Mouse (Mus musculus): ENCODE data around the gene Trim31. TPM values are rescaled to one million over a fixed set of nuclear protein-coding genes. Genes with fewer than 3 reads are reported as not detected.
"Not testable (repeated sequence)": the region's sequence is repeated elsewhere in the genome, so short reads cannot be mapped to it uniquely, and the experiment has no call there.

The Trim31 gene
- polyA plus RNA-seq, 1 experiment from 2014 or later, result not detected

DNA sequence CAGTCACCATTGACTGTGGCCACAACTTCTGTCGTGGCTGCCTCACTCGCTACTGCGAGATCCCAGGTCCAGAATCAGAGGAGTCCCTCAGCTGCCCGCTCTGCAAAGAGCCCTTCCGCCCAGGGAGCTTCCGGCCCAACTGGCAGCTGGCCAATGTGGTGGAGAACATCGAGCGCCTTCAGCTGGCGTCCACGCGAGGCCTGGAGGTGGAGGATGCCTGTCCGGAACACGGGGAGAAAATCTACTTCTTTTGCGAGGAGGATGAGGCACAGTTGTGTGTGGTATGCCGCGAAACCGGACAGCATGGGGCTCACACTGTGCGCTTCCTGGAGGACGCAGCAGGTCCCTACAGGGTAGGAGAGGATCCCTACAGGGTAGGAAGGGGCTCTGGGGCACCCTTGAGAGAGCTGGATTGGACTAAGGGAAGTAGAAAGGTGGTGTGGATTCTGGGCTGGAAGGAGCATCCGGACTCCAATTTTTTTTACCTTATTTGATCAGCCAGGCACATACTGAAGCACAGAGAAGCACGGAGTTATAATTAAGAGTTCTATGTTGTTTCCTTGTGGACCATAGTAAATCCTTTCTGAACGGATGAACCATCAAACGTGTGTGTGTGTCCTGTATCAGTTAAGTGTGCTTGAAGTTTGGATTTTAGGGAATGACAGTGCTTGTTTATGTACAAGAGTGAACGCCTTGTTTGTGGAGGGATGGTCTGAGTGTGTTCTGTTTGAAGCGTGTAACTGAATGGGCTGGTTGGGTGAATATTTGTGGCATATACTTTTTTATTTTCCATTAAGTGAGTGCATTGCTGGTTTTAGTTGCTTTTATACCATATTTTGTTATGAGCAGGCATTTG is 27.7 kb upstream of the Trim31 start:
- Histone ChIP-seq H3K9me3 (no peaks in the 10 kb centered on the region), H3K4me3 (no peak overlapping the region), H3K9ac (peak overlapping the region; percentile 14; the same call in 1 of the 2 replicates), H3K4me2 (replicated peaks) (no peak overlapping the region), H3K27ac (no peak overlapping the region), H3K4me1 (no peaks in the 10 kb centered on the region), H3K36me3 (no peaks in the 10 kb centered on the region), H3K27me3 (peaks cover 35% of the 10 kb centered on the region)
- WGBS, result 75% methylated on average over 25 of the region's 25 CpGs
- ATAC-seq (ENCODE audit: low FRiP score, low read depth), result no peak

DNA sequence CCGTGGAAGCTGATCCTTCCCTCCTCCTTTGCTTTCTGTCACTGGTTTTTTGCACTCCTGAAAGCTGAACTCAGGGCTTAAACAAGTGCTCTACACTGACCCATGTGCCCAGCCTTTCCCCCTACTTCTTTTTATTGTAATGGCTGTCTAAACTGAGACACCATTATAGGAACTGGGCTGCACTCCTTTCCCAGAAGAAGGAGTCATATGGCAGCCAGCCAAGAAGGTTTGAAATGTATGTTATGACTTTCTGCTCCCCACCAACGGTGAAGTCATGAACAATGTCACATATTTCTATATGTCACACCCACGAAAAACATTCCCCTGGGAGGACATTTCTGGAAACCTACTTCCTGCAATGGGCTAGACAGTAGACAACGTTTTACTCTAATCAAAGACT is 23.3 kb upstream of the Trim31 start:
- no peak for ATAC-seq (ENCODE audit: low FRiP score, low read depth)
- peaks cover 3% of the 10 kb centered on the region; the same call in 1 of the 2 replicates for H3K27me3 ChIP-seq
- no peak overlapping the region for H3K4me2 ChIP-seq (replicated peaks)
- H3K9ac ChIP-seq, result no peak overlapping the region
- H3K4me1 ChIP-seq, result no peaks in the 10 kb centered on the region
- no peak overlapping the region for H3K4me3 ChIP-seq
- no peaks in the 10 kb centered on the region for H3K36me3 ChIP-seq
- no peak overlapping the region for H3K27ac ChIP-seq
- WGBS, result 63% methylated on average over 4 of the region's 4 CpGs
- H3K9me3 ChIP-seq, result no peaks in the 10 kb centered on the region

DNA sequence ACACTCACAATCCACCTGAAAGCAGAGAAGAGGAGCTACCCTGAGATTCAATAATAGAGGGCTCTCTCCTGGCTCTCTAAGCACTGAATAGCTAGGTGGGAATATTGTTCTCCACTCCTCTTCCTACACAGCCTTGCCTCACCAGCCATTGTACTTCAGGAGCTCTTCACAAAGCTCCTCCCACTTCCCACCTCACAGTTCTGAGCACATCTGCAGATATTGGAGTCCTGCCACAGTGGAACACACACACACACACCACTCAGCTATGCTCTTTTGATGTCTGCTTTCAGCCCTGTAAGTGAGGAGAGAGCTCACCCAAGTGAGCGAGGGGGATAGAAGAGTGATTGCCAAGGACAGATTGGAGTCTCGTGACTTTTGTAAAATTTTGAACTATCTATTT is 14.6 kb upstream of the Trim31 start:
- no peaks in the 10 kb centered on the region for H3K9me3 ChIP-seq

DNA sequence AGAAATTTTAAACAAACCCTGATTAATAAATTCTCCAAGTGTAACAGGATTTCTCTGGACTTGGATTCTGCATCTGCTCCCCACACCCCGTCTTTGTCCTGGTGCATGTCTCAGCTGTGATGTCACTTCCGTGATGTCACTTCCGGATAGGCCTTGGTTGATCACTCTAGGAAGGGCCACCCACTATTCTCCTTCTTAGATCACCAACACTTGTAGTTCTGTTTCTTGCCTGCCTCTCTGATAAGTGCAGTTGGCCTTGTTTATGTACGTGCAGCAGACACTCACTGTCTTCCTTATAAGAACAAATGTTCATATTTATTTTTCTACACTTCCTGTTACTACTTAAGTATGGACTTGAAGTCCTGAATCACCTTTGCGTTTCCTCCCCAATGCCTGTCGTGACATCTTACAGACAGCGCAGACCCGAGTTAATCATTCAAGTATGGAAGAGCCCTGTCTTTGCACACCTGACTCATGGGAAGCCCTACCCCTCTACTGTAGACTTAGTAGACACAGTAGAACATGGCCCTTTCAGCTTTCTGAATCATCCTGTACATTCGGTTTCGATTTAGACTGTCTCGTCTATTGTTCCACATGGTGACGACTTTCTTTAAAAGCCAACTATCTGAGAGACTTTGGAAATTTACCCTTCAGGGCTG is 12.7 kb upstream of the Trim31 start:
- 90% methylated on average over 12 of the region's 12 CpGs for WGBS

More for the DNA sequence above, 14.6 kb upstream of the Trim31 start:
- Histone ChIP-seq H3K4me1 (no peaks in the 10 kb centered on the region), H3K4me3 (no peak overlapping the region), H3K4me2 (replicated peaks) (no peak overlapping the region), H3K9ac (no peak overlapping the region), H3K36me3 (no peaks in the 10 kb centered on the region), H3K27me3 (no peaks in the 10 kb centered on the region), H3K27ac (no peak overlapping the region)
- 64% methylated on average over 2 of the region's 2 CpGs for WGBS
- no peak for ATAC-seq (ENCODE audit: low FRiP score, low read depth)

DNA sequence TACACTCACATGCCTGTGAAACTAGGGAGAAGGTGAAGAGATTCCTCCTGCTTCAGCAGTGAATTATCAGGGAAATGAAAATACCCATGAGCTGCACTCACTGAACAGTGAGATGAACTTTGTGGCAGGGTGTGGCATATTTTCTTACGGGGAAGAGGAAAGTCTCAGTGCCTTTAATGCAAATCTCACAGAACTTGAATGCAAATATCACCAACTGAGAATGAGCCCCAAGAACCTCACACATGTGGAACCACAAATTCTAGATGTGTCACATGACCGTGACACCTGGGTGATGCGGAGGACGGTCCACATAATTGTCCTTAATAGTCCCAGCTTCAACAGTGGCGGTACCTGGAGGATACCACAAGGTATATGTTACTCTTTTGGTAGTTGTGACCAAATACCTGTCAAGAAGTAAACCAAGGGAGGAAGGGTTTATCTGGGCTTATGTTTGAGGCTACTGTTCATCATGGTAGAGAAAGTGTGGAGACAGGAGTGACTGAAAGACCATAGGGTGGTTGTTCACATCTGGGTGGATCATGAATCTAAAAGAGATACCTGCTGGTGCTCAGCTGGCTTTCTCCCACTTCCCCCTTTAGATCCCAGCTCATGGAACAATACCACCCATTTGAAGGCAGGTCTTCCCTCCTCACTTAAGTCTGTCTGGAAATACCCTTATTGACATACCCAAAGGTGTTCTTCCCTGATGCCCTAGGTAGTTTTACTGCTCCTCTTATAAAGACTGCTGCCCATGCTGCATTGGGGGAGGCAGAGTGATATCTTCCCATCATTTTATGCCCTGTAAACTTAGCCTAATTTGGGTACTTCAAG is 7.6 kb upstream of the Trim31 start, which contains the start of gene Trim40:
Trim40 (minus strand) TSS at position 51 of the 831 bp plus-strand sequence.
- no peak for ATAC-seq (ENCODE audit: low FRiP score, low read depth)
- Histone ChIP-seq H3K36me3 (no peaks in the 10 kb centered on the region), H3K4me2 (replicated peaks) (no peak within 1 kb of the TSS), H3K4me1 (no peaks in the 10 kb centered on the region), H3K4me3 (no peak within 1 kb of the TSS), H3K9ac (no peak within 1 kb of the TSS), H3K27me3 (0 out of 2 replicates have a peak, but pooled peaks cover 8% of the 10 kb centered on the region), H3K27ac (no peak within 1 kb of the TSS), H3K9me3 (no peaks in the 10 kb centered on the region)
- WGBS, result 83% methylated on average over 5 of the region's 5 CpGs

More for the DNA sequence above, 12.7 kb upstream of the Trim31 start:
- no peak overlapping the region for H3K4me2 ChIP-seq (replicated peaks)
- no peaks in the 10 kb centered on the region for H3K4me1 ChIP-seq
- H3K9ac ChIP-seq, result no peak overlapping the region
- H3K36me3 ChIP-seq, result no peaks in the 10 kb centered on the region
- H3K27me3 ChIP-seq, result no peaks in the 10 kb centered on the region
- H3K4me3 ChIP-seq, result no peak overlapping the region
- H3K27ac ChIP-seq, result no peak overlapping the region
- ATAC-seq (ENCODE audit: low FRiP score, low read depth), result no peak
- H3K9me3 ChIP-seq, result no peaks in the 10 kb centered on the region

DNA sequence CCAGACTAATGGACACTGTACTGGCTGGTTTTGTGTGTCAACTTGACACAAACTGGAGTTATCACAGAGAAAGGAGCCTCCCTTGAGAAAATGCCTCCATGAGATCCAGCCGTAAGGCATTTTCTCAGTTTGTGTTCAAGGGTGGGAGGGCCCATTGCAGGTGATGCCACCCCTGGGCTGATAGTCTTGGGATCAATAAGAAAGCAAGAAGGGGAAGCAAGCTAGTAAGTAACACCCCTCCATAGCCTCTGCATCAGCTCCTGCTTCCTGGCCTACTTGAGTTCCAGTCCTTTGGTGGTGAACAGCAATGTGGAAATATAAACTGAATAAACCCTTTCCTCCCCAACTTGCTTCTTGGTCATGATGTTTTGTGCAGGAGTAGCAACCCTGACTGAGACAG is 6.4 kb upstream of the Trim31 start:
- not testable (repeated sequence) for H3K9me3 ChIP-seq; H3K4me2 ChIP-seq (replicated peaks)
- 89% methylated on average over 1 of the region's 1 CpGs for WGBS

DNA sequence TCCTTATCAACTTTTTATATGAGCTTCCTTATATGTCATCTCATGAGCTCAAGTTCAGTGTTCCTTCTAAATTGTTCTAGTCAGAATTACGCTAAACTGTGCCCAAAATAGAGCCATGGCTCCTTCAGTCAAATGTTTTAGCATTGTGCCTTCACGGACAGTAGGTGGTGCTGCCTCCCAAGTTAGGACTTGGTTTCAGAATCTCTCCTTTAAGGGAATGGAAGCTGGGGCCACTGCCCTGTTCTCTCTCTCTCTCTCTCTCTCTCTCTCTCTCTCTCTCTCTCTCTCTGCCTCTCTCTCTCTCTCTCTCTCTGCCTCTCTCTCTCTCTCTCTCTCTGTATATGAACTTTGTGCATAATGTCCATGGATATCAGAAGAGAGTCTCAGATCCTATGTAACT is 5.6 kb upstream of the Trim31 start:
- Histone ChIP-seq H3K4me2 (replicated peaks) (no peak overlapping the region), H3K27me3 (0 out of 2 replicates have a peak, but pooled peaks cover 8% of the 10 kb centered on the region), H3K4me3 (no peak overlapping the region), H3K27ac (no peak overlapping the region), H3K9me3 (no peaks in the 10 kb centered on the region), H3K4me1 (no peaks in the 10 kb centered on the region), H3K36me3 (no peaks in the 10 kb centered on the region), H3K9ac (no peak overlapping the region)
- WGBS, result 11% methylated on average over 2 of the region's 2 CpGs
- peak; percentile 57; the same call in 1 of the 2 replicates for ATAC-seq (ENCODE audit: low FRiP score, low read depth)

More for the DNA sequence above, 6.4 kb upstream of the Trim31 start:
- H3K4me1 ChIP-seq; H3K27ac ChIP-seq; H3K36me3 ChIP-seq; H3K9ac ChIP-seq; H3K27me3 ChIP-seq; H3K4me3 ChIP-seq; ATAC-seq (ENCODE audit: low FRiP score, low read depth): not testable (repeated sequence)

DNA sequence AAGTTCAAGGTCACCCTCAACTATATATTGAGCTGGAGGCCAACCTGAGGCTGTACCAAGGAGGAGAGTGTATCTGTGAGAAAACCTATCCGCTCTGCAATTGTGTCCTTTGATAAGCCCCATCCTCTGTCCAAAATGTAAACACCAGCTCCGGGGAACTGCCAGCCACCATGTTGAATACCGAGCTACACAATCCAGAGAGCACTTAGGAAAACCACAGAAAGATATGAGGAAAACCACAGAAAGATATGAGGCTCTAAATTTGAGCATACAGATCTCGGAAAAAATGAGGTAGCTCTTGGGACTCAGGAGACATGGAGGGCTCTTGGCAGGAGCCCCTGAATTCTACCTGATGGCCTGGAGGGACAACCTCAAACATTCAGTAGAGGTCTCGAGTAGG is 4.5 kb upstream of the Trim31 start:
- H3K27ac ChIP-seq, result no peak overlapping the region
- 71% methylated on average over 5 of the region's 5 CpGs for WGBS
- 0 out of 2 replicates have a peak, but pooled peaks cover 8% of the 10 kb centered on the region for H3K27me3 ChIP-seq
- H3K4me3 ChIP-seq, result no peak overlapping the region
- H3K36me3 ChIP-seq, result no peaks in the 10 kb centered on the region
- no peak overlapping the region for H3K9ac ChIP-seq
- no peaks in the 10 kb centered on the region for H3K4me1 ChIP-seq
- no peak overlapping the region for H3K4me2 ChIP-seq (replicated peaks)
- H3K9me3 ChIP-seq, result no peaks in the 10 kb centered on the region
- no peak for ATAC-seq (ENCODE audit: low FRiP score, low read depth)

DNA sequence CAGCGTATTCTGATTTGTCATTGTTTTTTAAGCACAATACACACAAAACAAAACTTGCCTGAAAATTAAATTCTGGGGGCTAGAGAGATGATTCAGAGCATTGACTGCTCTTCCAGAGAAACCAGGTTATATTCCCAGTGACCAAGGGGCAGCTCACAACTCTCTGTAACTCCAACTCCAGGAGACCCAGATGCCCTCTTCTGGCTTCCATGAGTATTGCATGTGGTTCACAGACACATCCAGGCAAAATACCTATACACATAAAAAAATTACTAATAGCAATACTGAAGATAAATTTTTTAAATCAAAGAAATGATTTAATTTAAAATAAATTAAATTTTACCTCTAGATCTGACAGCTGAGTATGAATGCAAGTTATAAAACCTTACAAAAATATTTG is 1.3 kb upstream of the Trim31 start:
- Histone ChIP-seq H3K27ac (no peak overlapping the region), H3K4me2 (replicated peaks) (no peak overlapping the region), H3K4me3 (no peak overlapping the region), H3K9ac (no peak overlapping the region), H3K9me3 (no peaks in the 10 kb centered on the region), H3K27me3 (0 out of 2 replicates have a peak, but pooled peaks cover under 1% of the 10 kb centered on the region), H3K36me3 (no peaks in the 10 kb centered on the region), H3K4me1 (no peaks in the 10 kb centered on the region)
- WGBS, result 82% methylated on average over 1 of the region's 1 CpGs
- ATAC-seq (ENCODE audit: low FRiP score, low read depth), result no peak

DNA sequence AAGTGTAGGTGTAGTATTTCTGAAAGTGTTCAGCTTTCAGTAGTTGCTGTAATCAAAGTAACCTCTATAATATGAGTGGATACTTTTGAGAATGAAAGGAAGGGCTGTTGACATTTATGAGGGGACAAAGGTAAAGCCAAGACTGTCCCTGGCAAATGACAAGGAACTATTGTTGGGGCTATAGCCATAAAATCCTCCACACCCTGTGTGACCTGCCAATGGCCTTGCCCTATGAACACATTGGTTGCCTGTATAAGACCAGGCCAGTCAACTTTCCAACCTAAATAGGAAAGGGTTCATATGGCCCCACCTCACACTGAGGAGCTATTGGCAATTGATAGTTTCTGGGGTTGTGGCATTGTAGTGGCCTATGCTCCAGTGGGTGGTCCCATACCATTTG is 853 bp upstream of the Trim31 start:
- ATAC-seq (ENCODE audit: low FRiP score, low read depth), result no peak
- H3K4me3 ChIP-seq, result no peak overlapping the region
- no peak overlapping the region for H3K9ac ChIP-seq

DNA sequence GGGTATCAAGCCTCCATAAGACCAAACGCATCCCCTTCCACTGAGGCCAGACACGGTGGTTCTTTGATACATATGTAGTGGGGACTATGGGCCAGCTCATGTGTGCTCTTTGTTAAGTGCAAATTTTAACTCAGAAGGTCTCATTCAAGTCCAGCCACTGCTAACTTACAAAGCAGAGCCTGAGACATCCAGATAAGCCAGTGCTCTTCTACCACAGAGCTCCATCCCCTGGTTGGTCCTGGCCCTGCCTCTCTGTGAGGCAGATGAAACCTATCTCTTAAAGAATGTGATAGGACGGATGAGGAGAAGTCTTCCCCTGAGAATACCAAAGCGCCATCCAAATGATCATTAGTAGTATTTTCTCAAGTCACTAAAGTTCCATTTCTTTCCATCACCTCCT is 1.5 kb downstream of the Trim31 start:
- Histone ChIP-seq H3K27ac (no peak overlapping the region), H3K4me3 (no peak overlapping the region), H3K4me2 (replicated peaks) (no peak overlapping the region), H3K27me3 (no peaks in the 10 kb centered on the region), H3K9ac (no peak overlapping the region), H3K36me3 (no peaks in the 10 kb centered on the region), H3K4me1 (no peaks in the 10 kb centered on the region), H3K9me3 (no peaks in the 10 kb centered on the region)
- ATAC-seq (ENCODE audit: low FRiP score, low read depth), result no peak
- 84% methylated on average over 4 of the region's 4 CpGs for WGBS

More for the DNA sequence above, 853 bp upstream of the Trim31 start:
- H3K36me3 ChIP-seq, result no peaks in the 10 kb centered on the region
- no peaks in the 10 kb centered on the region for H3K4me1 ChIP-seq
- H3K4me2 ChIP-seq (replicated peaks), result no peak overlapping the region
- no peaks in the 10 kb centered on the region for H3K27me3 ChIP-seq
- no peak overlapping the region for H3K27ac ChIP-seq
- H3K9me3 ChIP-seq, result no peaks in the 10 kb centered on the region

DNA sequence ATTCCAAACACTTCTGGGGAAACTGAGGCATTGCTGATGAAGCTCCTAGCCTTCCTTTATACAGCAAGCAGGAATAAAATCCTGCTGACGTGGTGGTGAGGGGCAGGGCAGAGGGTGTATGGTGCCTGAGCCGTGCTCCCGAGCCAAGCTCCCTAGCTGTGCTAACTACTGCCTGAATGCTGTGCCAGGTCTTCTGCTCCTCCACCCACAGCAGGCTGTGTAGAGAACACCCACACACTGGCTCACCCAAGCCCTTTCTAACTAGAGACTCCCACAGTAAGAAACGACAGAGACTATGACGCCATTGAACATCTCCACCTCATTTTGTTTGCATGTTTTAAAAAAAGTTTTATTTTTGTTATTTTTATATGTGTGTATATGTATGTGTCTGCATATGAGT is 2.1 kb downstream of the Trim31 start:
- Histone ChIP-seq H3K4me1 (no peaks in the 10 kb centered on the region), H3K4me3 (no peak overlapping the region), H3K27ac (no peak overlapping the region), H3K9ac (no peak overlapping the region), H3K36me3 (no peaks in the 10 kb centered on the region), H3K27me3 (no peaks in the 10 kb centered on the region), H3K4me2 (replicated peaks) (no peak overlapping the region), H3K9me3 (no peaks in the 10 kb centered on the region)
- ATAC-seq (ENCODE audit: low FRiP score, low read depth), result no peak; the same call in 1 of the 2 replicates
- 77% methylated on average over 5 of the region's 5 CpGs for WGBS

Data from limb, embryonic 13.5 days (tissue).